Mouse (Mus musculus) myocyte (in vitro differentiated cells): ENCODE results near the gene Dis3l2.

Source experiments
- CEBPB ChIP-seq: IDR thresholded peaks from 2 replicates; pipeline ENCODE4 v1.6.1; 2011; ENCODE audit warnings: mild to moderate bottlenecking, moderate library complexity; ENCODE audit not compliant: poor library complexity, insufficient read depth, severe bottlenecking
- E2F4 ChIP-seq: IDR thresholded peaks from one replicate; pipeline ENCODE4 v1.6.1; 2011; ENCODE audit warnings: mild to moderate bottlenecking, control low read depth, moderate library complexity; ENCODE audit not compliant: insufficient read depth
- MAX ChIP-seq: IDR thresholded peaks from one replicate; pipeline ENCODE4 v1.6.1; 2011; ENCODE audit warnings: low read depth, mild to moderate bottlenecking, control low read depth
- MYOD1 ChIP-seq, 3 experiments: IDR thresholded peaks; one replicate each; pipeline ENCODE4 v1.6.1; 2011; ENCODE audit warnings: control low read depth in 2 of 3, low read depth in 2 of 3, mild to moderate bottlenecking in 2 of 3, moderate library complexity in 1 of 3; ENCODE audit not compliant: insufficient read length in 2 of 3, control insufficient read depth in 1 of 3
- MYOG ChIP-seq, 3 experiments: IDR thresholded peaks; one replicate each; pipeline ENCODE4 v1.6.1; 2011; ENCODE audit warnings: control low read depth in 2 of 3, low read depth in 2 of 3, mild to moderate bottlenecking in 2 of 3; ENCODE audit not compliant: insufficient read length in 2 of 3, control insufficient read depth in 1 of 3, insufficient read depth in 1 of 3
- POLR2A ChIP-seq: IDR thresholded peaks from one replicate; pipeline ENCODE4 v1.6.1; 2011; ENCODE audit warnings: low read depth, mild to moderate bottlenecking, control low read depth, moderate library complexity; ENCODE audit not compliant: insufficient read length
- POLR2AphosphoS2 ChIP-seq: IDR thresholded peaks from one replicate; pipeline ENCODE4 v1.6.1; 2011; ENCODE audit warnings: low read depth, control low read depth; ENCODE audit not compliant: insufficient read length
- REST ChIP-seq: IDR thresholded peaks from one replicate; pipeline ENCODE4 v1.6.1; 2011; ENCODE audit warnings: mild to moderate bottlenecking, control low read depth, moderate library complexity; ENCODE audit not compliant: insufficient read depth, insufficient read length
- SRF ChIP-seq: IDR thresholded peaks from one replicate; pipeline ENCODE4 v1.6.1; 2011; ENCODE audit warnings: low read depth; ENCODE audit not compliant: control insufficient read depth, insufficient read length
- TCF12 ChIP-seq: IDR thresholded peaks from one replicate; pipeline ENCODE4 v1.6.1; 2011; ENCODE audit warnings: mild to moderate bottlenecking, control low read depth; ENCODE audit not compliant: poor library complexity, insufficient read depth, severe bottlenecking
- TCF3 ChIP-seq: IDR thresholded peaks from one replicate; pipeline ENCODE4 v1.6.1; 2011; ENCODE audit warnings: low read depth, control low read depth; ENCODE audit not compliant: insufficient read length
- USF1 ChIP-seq: IDR thresholded peaks from one replicate; pipeline ENCODE4 v1.6.1; 2011; ENCODE audit warnings: low read depth, mild to moderate bottlenecking, control low read depth, moderate library complexity

DNA sequence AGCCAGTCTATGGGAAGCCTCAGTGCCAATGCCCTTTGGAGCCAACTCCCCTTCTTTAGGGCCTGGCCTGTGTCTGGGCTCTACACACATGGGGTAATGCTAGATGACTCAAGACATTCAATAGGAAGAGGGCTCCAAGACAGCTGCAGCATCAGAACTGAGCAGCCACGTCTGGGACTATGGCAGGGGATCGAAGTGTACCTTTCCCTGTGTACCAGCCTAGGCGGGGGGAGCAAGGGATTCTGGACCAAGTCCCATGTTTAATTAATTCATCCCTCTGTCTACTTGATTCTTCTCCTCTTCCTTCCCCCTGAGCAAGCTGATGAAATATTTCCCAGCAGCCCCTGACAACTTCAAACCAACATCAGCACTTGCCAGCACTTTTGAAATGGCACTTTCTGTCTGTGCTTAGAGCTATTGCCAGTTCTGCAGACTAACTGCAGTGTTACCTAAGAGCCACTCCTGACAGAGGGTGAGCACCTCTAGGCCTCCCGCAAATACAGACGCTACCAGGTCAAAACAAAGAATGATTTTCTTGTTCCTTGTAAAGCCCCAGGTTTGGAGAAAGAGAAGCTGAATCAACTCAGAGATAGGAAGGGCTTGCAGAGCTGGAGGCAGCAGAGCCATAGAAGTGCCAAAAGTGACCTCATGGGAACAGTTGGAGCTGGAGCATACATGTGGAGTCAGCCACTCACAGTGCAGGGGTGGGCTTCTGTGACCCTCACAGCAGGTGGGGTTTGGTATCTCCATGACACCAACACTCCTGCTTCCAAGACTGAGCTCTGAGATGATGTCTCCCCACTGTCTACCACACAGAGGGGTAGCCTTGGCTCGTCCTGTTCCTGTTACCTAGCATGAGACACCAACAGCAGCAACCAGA, 319.9 kb downstream of the Dis3l2 start:
- TF ChIP-seq MAX (no peak), POLR2A (no peak), E2F4 (no peak), MYOG (IDR thresholded peaks at IDR 0.05; ENCODE audit: control insufficient read depth in 1 of 3, insufficient read depth in 1 of 3, insufficient read length in 2 of 3, low read depth in 2 of 3) (no peak), TCF12 (no peak), USF1 (no peak), REST (no peak), SRF (no peak), CEBPB (no peak), TCF3 (no peak), POLR2AphosphoS2 (no peak), MYOD1 (IDR thresholded peaks at IDR 0.05; ENCODE audit: control insufficient read depth in 1 of 3, insufficient read length in 2 of 3, low read depth in 2 of 3) (no peak)
